Mouse (Mus musculus): ENCODE measurements at regions not wholly inside any gene's neighbourhood (a gene's known extent, or its start where the extent isn't known, plus 50 kb on each side); places are given as distances from the start of the nearest gene placed in this dataset.

DNA sequence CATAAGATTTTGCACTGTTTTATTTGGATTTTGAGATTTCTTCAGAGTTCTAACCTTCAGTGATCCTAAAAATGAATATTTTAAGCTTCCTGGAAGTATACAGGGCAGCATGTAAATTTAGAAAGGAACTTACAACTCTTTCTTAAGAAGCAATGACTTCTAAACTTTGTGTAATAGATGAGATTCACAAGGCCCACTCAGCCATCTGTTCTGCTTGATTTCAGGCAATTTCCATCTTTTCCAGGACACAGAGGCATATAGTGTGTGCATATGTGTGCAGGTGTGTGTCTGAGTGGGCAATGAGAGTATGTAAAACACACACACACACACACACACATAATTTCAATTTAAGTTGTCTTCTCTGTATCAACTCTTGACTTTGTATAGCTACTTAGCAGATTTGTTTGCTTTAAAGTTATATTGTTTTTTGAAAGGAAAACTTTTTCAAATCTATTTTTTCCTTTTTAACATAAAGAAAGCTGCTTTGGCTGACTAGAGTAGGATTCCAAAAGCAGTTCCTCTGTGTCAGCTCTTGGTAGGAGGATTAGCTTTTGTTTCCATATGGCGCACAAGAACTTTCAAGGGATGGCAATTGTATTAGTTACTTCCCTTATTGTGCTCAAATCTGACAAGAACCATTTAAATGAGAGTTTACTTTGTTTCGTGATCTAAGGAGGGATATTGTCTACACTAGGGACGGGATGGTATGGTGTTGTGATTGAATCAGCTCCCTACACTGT is 387.6 kb downstream of the D3Ertd751e start:
- DNase-seq = peak; percentile 45

DNA sequence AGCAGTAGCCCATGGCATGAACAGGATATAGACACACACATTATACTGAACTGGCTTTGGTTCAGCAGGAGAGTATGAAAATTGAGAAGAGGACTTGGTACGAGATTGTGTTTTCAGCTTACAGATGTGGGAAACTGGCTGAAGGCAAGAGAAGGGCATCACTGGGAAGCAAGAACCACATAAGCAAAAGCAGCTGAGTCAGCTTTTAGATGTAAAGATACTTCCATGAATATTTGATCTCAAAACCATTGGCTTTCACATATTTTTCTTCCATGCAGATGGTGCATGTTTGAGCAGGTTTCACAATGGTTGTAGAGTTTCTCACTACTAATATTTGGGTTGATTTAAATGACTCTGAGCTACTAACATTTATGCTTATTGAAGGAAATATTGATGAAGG is 389.9 kb downstream of the D3Ertd751e start:
- no peak for DNase-seq

DNA sequence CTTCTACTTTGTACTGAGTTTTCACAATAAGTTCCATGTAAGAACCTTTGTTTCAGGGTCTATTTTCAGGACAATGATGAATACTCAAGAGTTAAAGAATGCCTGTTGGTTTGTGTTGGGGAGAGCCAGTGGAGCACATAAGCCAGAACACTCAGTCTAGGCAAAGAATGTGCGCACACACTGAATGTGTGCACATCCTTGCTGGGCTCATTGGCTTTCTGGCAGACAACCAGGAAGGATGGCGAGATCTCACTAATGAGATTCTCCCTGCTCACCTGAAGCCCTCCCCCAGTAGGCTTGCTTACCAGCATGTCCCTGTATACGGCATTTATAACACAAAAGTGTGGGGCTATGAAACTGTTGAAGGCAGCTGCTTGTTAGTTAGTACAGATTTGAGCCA is 411.0 kb downstream of the D3Ertd751e start:
- DNase-seq = no peak

DNA sequence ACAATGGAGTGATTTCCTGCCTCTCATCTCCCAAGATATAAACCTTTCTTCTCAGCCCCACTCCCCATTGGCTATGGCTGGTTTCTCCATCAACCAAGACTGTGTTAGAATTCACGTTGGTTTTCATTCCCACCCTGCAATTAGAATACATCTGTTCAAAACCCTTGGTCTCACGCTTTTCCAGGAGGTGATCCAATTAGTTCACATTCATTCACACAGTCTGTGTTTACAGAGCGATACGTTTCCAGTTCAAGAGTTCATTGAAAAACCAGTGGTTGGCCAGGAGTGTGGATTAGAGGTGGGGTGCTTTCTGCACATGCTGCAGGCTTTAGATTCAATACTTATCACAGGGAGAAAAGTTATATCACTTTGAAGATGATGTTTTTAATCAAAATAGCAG is 412.5 kb downstream of the D3Ertd751e start:
- DNase-seq = no peak

DNA sequence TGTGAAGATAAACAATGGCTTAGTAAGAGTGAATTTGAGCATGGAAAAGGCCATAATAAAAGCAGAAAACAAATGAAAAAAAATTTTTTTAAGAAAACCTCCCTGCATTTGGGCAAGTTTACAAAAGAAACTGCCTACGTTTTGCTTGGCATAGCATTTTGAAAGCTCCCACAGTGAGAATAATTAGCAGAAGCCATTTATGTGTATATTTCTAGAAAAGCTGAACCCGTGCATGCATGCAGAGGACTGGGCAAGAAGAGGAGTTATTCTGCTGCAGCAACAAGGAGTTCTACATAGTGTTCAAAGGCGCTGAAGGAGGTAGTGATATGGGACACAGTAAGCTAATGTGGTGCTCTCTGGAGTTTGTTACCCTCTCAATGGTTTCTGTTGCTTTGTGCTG is 421.3 kb downstream of the D3Ertd751e start:
- no peak for DNase-seq

DNA sequence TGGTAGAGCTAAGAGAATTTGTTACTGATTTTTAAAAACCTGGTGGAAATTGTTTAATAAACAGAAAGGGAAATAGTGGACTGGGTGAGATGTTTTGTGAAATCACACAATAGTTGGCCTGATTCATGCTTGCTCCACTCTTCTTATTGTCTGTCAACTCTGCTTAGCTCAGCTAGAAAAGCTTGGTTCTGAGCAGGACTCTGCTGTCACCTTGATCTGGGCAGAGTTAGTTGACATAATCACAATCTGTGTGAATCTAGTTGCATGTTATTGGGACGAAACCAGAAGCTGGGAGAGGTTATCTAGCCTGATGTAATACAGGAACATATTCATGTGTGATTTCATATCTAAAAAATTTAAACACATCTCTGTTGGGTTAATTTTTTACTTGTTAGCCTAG is 456.8 kb downstream of the D3Ertd751e start:
- DNase-seq = no peak

DNA sequence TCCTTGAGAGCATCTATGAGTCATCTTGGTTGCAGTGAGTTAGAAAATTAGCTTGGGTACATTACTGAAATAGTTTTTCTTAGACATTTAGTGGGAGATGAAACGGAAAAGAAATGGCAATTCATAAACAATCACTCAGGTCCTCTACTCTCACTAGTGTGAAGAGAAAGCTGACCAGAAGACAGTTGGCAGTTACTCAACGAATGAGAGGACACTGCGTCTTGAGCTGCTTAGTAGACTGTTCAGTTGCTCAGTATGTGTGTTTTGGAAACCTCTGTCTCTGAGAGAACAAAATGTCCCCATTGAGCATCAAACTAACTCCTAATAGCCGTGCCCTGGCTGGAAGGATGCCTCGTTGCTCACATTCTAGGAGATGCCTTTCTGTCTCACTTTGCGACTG is 459.0 kb downstream of the D3Ertd751e start:
- no peak for DNase-seq

DNA sequence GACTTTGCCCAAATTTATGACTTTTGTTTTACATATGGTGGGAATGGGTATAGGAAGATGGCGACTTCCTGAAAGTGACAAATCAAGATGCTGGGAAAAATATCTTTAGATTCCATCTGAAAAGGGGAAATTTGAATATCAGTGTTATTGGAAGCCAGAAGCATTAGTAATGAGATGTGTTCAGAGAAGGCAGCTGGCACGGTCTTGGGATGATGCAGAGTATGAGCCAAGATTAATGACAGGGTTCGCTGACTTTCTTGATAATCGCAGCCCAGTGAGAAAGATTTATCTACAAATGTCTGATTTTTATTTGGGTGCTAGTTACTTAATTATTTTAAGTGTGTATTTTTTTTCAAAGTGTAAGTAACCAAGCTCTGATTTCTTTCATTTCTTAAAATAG is 463.2 kb downstream of the D3Ertd751e start:
- DNase-seq = no peak

DNA sequence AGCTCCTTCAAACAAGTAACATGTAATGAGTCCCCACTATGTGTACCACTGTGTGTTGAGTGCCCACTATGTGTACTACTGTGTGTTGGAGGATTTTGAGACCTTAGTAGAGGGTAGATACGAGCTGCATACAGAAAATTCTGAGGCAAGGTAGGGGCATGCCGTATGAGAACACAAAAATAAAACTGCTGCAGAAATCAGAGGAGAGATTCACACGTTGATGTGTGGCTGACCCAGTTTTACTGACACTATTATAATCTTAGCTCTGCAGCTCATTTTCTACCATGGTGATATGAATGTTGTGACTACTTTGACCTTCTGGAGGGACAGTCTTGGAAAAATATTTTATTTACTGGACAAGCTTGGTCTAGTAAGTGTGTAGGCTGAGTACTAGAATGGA is 469.0 kb downstream of the D3Ertd751e start:
- no peak for DNase-seq

DNA sequence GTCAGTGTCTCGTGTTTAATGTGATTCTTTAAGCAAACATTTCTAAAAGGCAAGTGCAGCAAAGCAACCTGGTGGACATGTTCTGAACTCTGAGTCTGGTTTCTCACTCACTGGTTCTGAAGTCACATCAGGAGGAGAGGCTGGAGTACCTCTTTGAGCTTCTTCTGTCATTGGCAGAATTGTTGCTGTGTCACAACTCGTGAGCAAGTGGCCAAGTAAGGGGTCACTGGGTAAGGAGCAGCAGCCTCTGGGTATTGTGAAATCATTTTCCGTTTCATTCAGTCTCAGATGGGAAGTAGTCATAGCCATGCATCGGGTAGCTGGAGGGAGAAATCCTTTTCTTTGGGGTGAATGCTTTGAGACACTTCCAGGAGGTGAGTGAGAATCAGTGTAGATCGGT is 470.0 kb downstream of the D3Ertd751e start:
- DNase-seq = no peak

DNA sequence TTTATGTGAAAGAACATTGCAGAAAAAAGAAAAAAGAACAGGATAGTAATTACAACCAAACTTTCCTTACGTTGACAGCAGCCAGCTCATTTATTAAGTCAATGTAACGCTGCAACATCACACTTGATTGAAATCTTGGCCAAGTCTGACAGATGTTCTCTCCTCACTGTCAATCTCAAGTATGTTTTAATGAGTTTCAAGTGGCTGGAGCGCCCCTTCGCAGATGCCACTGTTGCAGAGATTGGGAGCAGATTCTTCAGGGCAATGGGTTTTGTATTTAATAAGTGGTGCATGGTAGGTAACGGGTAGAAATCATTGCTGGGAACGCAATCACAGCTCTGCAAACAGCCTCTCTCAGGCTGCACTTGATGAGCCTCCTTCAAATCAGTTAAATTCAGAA is 470.8 kb downstream of the D3Ertd751e start:
- no peak for DNase-seq

DNA sequence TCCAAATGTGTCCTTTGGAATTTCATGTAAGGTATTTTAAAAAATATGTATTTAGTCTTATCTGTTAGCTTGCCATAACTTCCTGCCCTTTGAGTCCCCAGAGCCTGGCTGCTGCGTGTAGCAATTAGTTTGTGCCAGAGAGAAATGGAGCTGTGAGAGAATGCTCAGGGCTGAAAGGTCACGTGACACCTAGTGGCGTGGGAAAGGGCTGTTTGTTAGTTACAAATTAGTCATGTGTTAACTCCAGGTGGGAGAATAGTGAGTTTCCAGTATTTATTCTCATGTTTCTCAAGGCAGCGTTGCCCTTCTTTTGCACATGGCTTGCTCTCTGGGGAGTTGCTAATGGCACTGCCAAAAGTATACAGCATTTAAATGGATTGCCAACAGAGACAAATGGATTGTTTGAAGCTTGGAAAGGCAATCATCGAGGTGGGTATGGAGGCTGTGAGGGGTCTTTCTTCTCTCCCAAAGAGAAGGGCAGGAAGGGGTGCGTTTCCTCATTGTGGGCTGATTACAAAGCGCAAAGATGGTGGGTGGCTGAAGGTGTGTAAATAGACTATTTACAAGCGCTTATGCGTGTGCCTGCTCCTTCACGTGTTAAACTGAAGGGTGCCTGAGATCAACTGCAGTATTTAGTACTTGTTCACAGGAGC is 472.3 kb downstream of the D3Ertd751e start:
- no peak for DNase-seq

DNA sequence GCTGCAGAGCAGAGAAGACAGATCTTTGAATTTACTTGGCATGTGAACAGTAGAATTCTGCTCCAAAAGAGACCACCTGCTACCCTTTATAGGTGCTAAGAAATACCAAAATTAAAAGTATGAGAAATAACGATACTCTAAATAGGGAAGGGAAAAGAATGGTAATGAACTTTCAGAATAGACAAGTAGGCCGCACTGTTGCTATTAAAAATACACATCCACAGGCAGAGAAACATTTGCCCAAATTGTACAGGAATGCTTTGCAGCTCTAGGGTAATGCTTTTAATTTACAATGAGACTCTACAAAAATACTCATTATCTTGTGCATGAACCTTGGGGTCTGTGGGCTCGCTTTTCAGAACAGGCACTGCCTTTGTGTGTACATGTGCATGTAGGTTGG is 476.3 kb downstream of the D3Ertd751e start:
- no peak for DNase-seq

DNA sequence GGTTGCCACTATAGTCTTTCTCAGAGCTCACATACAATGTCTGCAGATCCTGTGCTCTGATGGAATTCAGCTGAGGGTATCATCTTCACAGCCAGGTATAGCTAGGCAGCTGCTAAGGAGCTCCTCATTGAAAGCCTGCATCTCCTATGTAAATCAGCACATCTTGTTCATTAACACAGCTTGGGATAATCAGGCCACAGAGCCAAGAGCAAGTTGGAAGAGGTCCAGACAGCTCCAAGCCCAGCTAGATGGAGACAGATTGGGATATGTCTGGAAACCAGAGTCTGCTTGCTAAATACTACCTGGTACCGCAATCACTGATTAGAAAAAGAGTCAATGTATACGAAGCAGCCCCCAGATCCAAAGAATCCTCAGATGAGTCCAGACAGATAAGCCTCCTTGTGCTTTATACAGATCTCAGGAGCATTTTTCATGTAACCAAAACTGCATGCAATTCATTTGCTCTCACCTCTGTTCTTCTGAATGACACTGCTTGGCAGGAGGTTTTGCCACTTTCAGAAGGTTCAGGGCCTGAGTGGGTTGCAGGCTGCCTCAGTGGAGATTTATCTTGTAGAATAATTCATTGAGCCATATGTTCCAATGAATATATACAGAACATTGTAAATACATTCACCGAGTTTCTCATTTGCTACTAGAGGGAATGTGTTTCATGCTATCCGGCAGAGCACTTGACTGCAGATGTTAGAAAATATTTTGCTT is 485.4 kb downstream of the D3Ertd751e start:
- DNase-seq = peak; percentile 74

DNA sequence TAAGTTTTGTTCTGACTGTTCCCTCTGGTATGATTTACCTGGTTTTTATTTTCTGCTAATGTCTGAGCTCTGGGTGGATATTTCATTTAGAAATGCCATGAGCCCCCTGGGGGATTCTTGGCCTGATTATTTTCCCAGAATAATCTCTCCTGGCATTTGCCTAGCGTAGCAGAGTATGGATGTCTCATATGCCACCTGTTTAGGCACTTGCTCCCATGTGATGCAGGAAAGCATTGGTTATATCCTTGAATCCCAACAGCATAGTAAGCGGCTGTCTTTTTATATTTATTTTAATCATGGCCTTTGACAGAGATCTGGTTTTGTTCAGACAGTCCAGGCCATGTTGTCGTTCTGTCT is 486.0 kb downstream of the D3Ertd751e start:
- no peak for DNase-seq

DNA sequence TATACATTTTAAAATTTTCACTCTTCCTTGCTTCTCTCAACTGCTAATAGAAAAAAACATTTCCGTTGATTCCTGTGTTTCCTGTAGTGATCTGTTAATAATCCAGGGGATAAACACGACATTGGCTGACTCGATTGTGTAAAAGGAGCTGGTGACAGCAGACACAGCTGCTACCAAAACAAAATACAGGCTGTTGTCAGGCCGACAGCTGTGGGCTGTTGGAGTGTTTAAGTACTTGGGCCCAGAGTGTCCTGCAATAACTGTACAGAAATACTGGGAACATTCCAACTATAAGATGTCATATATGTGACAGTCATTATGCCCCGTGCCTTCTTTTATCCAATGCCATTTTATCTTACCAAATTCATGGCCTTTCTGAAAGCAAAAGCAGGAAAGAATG is 489.9 kb downstream of the D3Ertd751e start:
- DNase-seq = no peak

DNA sequence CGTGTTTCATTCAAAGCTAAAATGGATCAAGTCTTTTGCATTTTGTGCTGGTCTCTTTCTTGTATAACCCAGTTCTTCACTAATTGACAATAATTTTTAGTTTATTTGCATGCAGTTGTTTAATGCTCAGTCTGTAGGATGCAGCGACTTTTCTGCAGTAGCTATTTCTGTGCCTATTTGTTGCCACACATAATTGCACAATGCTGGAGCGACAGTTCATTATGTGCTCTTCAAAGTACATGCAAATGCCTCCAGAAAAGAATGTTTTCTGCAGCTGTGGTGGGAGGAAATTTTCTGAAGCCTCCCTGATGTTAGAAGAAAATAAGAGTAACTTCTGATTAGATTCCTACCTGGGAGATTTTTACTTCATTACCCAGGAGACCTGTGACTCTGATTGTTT is 491.3 kb downstream of the D3Ertd751e start:
- DNase-seq = no peak

DNA sequence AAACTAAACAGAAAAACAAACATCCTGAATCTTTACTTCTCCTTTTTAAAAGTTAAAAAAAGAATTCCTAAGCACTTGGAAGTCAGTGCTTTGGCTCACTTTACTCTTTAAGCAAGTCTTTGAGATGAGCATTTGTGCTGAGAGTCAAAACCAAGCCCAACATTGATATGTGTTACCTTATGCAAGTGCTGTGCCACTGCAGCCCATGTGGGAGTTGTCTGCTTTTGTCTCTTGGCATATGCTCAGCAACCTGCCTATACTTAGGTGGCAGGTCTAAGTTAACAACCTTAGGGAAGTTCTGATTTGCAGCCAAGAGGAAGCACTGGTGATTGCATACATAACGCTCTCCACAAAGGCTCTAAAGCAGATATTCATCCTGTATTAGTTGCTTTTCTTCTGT is 493.1 kb downstream of the D3Ertd751e start:
- no peak for DNase-seq
